Mouse (Mus musculus): ENCODE data around the gene Gm7358.
"Not testable (repeated sequence)": the region's sequence is repeated elsewhere in the genome, so short reads cannot be mapped to it uniquely, and the experiment has no call there.

The Gm7358 gene

DNA sequence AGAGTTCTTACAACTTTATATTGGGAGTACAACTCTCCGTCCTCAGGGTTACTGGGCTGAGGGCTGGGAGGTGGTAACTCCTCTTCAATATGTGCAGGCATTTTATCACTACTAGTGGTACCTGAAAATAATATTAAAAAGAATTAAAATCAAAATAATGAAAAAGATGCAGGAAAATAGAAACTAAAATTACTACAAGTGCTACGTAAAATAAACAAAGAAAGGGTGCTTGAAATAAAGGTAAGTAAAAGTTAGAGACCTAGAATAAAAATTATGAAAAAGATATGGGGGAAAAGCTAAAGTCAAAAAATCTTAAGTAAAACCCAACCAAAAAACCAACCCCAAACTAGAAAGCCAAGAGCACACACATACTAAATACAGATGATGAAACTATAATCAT lies at the start of gene Gm7358:
TSS of gene Gm7358 (minus strand) at position 101 of the 400 bp plus-strand sequence.
- not testable (repeated sequence) for DNase-seq (ENCODE audit: low spot score in 2 of 2)

DNA sequence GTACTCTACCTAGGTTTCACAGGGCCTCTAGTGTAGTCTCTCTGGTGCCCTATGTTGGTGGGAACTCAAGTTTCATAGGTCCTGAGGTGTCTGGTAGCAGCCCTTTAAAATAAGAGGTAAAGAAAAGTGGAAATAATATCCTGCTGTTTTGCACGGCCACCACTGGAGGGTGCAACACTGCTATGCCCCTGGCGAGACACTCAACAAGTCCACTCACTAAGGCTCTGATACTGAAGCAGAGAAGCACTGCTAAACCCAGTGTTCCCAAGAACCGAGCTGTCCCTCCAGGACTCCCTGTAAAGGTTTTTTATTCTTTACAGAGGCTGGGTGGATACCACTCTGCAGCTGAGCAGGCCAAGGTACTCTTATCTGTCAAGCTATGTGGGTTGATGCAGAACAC lies 43.7 kb upstream of the Gm7358 start:
- not testable (repeated sequence) for DNase-seq (ENCODE audit: low spot score in 2 of 2)

- not testable (repeated sequence) for DNase-seq (ENCODE audit: low spot score in 2 of 2)
These were observed 42.2 kb upstream of the Gm7358 start for GRCm38 (mm10) chr17:14101446-14101980.

GRCm38 (mm10) chr17:14099886-14100285 lies 40.6 kb upstream of the Gm7358 start:
- DNase-seq (ENCODE audit: low spot score in 2 of 2) = not testable (repeated sequence)

DNA sequence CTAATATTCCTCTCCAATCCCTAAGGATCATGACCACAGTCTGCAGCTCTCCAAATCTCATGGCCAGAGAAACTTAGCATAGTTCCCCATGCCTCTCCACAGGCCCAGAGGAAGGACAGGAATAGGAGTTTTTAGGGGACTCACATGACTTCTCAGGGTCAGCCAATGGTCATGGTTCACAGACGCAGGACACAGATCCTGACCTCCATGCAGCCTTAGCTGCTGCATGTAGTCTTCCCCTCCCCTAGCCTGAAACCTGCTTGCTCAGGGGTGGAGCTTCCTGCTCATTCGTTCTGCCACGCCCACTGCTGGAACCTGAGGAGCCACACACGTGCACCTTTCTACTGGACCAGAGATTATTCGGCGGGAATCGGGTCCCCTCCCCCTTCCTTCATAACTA lies 34.8 kb upstream of the Gm7358 start:
- DNase-seq (ENCODE audit: low spot score in 2 of 2) = not testable (repeated sequence)

- not testable (repeated sequence) for DNase-seq (ENCODE audit: low spot score in 2 of 2)
These were observed 27.3 kb upstream of the Gm7358 start for GRCm38 (mm10) chr17:14086629-14087028.

DNA sequence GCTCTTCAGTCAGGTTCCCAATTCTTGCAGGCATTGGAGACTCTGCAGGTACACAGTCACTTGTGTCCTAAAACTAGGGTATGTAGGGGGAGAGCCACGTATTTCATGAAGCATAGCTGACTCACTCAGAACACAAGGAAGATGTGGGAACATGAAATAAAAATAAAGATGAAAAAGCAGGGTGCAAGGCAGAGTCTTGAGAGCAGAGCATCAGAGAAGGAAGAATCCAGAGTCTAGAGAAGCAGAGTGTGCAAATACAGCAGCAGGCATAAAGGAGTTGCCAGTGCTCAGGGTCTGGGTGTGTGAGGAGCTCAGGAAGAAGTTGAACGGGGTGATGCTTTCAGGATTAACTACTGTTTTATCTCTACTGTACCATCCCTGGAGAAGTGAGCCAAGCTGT lies 17.5 kb downstream of the Gm7358 start:
- not testable (repeated sequence) for DNase-seq (ENCODE audit: low spot score in 2 of 2)

GRCm38 (mm10) chr17:14037012-14037411 lies 22.3 kb downstream of the Gm7358 start:
- DNase-seq (ENCODE audit: low spot score in 2 of 2) = not testable (repeated sequence)

DNA sequence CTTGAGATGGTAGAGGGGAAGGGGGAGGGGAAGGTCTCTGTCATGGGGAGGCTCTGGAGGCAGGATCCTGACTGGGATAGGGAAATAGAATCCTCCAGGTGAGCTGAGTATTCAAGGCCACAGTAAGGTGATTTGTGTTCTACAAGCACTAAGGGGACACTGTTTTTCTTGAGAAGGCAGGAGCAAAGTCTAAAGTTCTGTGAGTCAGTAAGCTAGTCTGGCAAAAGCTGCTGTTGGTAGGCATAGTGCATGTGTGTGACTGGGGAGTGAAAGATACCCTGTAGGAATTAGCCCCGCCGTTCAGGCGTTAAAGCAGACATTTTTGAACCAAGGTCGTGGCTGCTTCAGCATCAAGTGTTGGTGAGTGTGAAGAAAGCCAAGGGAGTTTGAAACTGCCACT lies 23.2 kb downstream of the Gm7358 start:
- not testable (repeated sequence) for DNase-seq (ENCODE audit: low spot score in 2 of 2)
